Mouse (Mus musculus): ENCODE measurements around the gene Cerk.

The Cerk gene

GRCm38 (mm10) chr15:86160906-86161305, 25.0 kb downstream of the Cerk start:
- no peak for DNase-seq

DNA sequence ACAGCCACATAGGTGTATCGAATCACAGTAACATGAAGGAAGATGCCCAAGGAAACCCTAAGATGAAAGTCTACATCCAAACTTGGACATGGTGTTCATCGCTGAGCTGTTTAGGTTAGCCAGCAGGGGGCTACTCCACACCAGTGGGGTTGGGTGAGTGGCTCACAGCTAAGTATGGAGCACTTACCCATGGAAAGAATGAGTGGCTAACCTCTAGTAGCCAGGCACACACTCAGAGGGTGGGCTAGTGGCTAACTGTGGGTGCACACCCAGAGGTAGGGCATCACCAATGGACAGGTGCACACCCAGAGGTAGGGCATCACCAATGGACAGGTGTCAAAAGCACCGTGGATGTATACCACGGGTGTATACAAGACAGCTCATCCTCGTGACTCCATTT, 26.2 kb downstream of the Cerk start:
- DNase-seq: peak; percentile 92

GRCm38 (mm10) chr15:86159093-86159492, 26.8 kb downstream of the Cerk start:
- DNase-seq: peak; percentile 84

DNA sequence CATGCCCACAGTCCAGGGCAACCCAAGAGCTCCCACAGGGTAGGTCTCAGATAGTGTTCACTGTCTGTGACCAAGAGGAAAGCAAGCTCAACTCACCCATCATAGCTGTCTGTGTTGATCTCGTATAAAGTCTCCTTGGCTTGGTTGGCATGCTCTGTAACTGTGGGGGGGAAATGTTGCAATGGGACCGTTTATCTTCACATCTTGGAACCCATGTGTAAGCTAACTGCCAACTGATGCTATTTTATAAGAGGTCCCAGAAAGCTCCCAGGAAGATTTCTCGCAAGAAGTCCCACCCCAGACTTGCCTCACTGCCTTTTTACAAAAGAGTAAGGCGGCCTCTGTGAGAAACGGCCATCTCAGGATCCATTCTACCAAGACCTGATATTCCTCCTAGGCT, 29.4 kb downstream of the Cerk start:
- no peak for DNase-seq

GRCm38 (mm10) chr15:86153481-86153960, 32.4 kb downstream of the Cerk start:
- DNase-seq: peak; percentile 91

DNA sequence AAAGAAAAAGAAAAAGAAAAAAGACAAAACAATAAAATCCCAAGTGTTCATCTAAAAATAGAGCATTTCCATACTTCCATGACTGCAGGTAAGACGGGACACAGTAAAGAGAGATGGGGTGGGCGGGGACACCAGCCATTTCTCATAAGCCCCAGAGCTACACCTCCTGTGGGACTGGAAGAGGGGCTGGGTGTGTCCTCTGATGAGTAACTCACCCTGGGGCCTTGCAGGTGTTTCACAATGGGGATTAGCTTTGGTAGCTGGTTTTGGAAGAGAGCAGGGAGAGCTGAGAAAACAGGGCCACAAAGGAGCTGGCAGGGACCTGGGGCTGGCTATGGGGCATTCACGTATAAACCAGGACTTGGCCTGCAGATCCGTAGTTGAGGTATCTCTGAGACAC, 35.3 kb downstream of the Cerk start:
- DNase-seq: no peak

- no peak for DNase-seq
Measured at GRCm38 (mm10) chr15:86146922-86147321, 39.0 kb downstream of the Cerk start.

- DNase-seq: peak; percentile 86
Measured at GRCm38 (mm10) chr15:86145046-86145445, 40.9 kb downstream of the Cerk start.

DNA sequence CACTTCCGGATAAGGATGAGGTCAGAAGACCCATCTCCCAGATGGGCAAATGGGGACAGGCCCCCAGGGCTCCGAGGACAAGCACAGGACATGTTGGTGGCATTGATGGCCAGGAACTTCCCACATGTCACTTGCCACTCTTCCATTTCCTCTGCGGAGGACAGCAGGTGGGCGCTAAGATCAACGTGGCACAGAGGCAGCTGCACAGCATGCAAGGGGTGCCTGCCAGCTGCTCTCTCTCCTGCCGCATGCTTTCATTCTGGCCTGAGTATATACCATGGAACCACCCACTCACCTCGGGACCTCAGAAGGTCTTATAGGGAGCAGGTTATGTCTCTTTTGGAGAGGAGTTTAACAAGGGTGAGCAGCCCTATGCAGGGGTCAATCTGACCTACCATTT, 41.4 kb downstream of the Cerk start:
- no peak for DNase-seq

GRCm38 (mm10) chr15:86140323-86140722, 45.6 kb downstream of the Cerk start:
- DNase-seq: no peak

GRCm38 (mm10) chr15:86137638-86138037, 48.3 kb downstream of the Cerk start:
- no peak for DNase-seq

DNA sequence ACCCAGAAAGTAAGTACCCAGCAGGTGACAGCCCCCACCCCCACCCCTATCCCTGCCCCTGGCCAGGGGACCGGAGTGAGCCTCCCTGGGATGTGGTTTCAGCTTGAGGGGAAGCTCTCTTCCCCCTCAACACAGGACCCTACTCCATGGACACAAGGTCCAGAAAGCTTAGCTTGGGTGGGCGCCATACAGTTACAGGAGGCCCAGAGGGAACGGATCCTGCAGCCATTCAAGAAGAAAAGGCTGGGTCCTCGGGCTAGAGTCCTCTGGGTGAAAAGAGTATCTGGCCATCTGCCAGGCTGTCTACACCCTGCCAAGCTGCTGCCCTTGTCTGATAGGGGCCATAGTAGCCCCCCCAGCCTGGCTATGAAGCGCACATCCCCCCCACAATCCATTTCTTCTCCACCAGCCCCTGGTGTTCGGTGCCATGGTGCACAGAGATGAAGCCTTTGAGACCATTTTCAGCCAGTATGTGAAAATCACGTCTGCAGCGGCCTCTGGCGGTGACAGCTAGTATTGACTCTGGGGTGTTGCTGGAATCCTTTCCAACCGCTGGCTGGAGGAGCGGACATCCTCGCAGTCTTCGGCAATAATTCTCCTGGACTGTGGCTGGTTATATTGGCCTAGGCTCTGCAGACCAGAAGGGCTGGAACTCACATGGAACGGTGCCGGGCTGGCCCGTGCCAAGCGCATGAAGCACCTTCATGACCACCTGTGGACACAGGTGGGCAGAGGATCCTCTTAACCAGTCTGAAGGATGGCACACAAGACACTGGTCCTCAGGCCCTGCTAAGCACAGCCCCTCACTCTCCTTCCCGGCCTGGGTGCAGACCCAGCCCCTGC, 50.8 kb downstream of the Cerk start:
- peak; percentile 97 for DNase-seq

DNA sequence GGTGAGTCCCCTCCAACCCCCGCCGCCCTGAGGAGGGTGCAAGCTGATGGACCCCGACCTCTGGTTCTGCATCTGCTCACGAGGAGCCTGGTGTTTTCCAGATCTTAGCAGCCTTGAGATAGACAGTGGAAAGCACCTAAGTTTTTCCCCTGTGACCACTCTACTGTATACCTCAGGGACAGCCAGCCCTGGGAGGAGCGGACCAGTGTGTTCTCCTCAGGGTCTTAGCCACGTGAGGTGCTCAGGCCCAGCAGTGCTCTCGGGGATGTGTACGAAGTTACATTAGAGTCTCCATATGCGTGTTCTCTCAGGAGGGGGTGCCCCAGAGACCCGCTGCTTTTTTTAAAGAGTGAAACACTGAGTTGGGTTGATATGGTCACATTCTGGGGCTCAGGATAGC, 55.3 kb downstream of the Cerk start:
- DNase-seq: no peak

- no peak for DNase-seq
Measured at GRCm38 (mm10) chr15:86129036-86129435, 56.9 kb downstream of the Cerk start.

DNA sequence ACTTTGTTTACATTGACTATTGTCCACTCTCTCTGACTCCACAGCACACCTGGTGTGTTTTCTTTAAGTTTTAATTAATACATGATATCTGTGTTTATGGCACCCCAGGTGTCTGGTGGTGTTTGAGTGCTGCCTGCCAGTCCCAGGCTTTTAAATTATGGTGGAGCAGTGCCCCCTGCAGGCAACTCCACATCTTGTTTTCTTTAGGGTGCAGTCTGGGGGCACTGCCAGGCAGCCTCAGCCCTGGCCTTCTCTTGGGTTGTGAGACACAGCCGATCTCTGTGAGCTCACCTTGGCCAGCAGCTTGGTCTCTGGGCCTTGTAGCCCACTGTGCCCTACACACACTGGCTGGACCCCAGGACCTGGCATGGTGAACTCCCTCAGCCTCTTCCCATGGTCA, 61.6 kb downstream of the Cerk start:
- no peak for DNase-seq

GRCm38 (mm10) chr15:86123409-86123808, 62.5 kb downstream of the Cerk start:
- no peak for DNase-seq

- peak; percentile 98 for DNase-seq
Measured at GRCm38 (mm10) chr15:86122261-86122949, 63.5 kb downstream of the Cerk start.

- no peak for DNase-seq
Measured at GRCm38 (mm10) chr15:86119186-86119585, 66.8 kb downstream of the Cerk start.

- DNase-seq: no peak
Measured at GRCm38 (mm10) chr15:86117115-86118100, 68.5 kb downstream of the Cerk start.

GRCm38 (mm10) chr15:86116421-86116820, 69.5 kb downstream of the Cerk start:
- DNase-seq: peak; percentile 98

DNA sequence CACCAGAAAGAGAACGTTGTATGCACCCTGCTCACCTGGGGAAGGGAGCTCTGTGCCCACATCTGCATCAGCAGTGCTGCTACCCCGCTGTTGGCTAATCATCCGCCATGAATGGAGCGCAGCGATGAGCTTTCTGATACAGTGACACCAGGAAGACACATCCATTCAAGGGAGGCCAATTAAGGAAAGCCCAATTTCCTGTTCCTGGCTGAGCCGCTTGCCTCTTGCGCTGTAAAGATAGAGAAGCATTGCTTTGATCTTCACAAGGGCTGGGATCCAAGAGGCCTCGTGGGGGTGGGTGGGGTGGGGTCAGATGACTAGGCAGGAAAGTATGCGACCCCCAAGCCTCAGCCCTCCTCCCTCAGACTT, 72.6 kb downstream of the Cerk start:
- peak; percentile 92 for DNase-seq

GRCm38 (mm10) chr15:86112707-86113341, 73.1 kb downstream of the Cerk start:
- peak; percentile 95 for DNase-seq

Data from heart, adult 11 months (tissue).